Comparison of ENCODE assay signal across 8 mouse cellular contexts in the genomic region with DNA sequence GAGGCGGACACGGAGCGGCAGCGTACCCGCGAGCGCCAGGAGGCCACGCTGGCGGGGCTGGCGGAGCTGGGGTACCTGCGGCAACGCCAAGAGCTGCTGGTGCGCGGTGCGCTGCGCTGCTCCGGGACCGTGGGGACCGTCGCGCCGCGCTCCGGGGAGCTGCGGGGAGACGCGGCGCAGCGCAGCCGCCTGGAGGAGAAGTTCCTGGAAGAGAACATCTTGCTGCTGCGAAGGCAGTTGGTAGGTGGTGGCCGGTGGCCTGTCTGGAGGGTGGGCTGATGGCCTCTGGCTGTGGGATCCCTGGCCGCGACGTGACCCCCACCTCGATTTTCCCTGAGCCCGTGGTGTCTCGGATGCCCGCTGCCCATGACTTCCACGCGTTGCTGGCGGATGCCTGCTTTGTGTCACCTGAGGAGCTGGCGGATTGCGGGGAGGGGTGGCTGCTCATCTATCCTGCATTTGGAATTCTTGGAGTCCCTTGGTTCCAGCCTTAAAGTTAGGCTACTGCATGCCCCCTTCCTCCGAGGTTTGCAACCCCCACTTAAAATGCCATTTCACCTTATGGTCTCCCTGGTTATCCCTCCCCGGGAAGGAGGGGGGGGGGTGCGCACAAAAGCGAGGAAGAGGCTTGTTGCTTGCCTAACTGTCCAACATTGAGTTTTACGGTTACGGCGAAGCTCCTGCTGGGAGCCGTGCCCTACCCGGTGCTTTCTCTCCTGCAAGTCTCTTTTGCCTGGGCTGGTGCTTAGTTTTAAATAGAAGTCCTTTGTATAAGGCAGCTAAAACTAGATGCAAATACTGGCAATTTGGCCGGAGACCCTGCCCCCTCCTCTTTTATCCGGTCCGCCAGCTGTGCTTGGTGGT. TPM values are rescaled to one million over a fixed set of nuclear protein-coding genes. Genes with fewer than 3 reads are reported as not detected.
DNase-seq lines count a peak whose midpoint lies in the region; ATAC-seq lines count a peak whose summit lies in the region.

No protein-coding gene starts in this region.

- under 1% methylated on average over 48 of the region's 56 CpGs for WGBS in stomach, embryonic 14.5 days

- H3K9ac ChIP-seq in stomach, embryonic 14.5 days (replicated peaks; ENCODE audit: low read depth, low read length) = peak overlapping the region; percentile 92

- no peaks in the 10 kb centered on the region for H3K36me3 ChIP-seq in megakaryocyte, embryonic 14.5 days (replicated peaks; ENCODE audit: low read length)
- peaks cover 6% of the 10 kb centered on the region; the same call in 1 of the 2 replicates for H3K36me3 ChIP-seq in stomach, embryonic 14.5 days (ENCODE audit: control insufficient read depth, insufficient read depth, low read length)

- no peaks in the 10 kb centered on the region for H3K9me3 ChIP-seq in megakaryocyte, embryonic 14.5 days
- no peaks in the 10 kb centered on the region for H3K9me3 ChIP-seq in stomach, embryonic 14.5 days (ENCODE audit: control insufficient read depth, low read depth, low read length)

- H3K4me3 ChIP-seq in megakaryocyte, embryonic 14.5 days (replicated peaks) = peak overlapping the region; percentile 91
- H3K4me3 ChIP-seq in stomach, embryonic 14.5 days (ENCODE audit: low read depth, low read length) = peak overlapping the region; percentile 92

- peaks cover 18% of the 10 kb centered on the region for H3K4me1 ChIP-seq in megakaryocyte, embryonic 14.5 days
- H3K4me1 ChIP-seq in stomach, embryonic 14.5 days (ENCODE audit: control insufficient read depth, insufficient read depth, low read length) = peaks cover 7% of the 10 kb centered on the region; the same call in 1 of the 2 replicates

- H3K4me2 ChIP-seq in stomach, embryonic 14.5 days (replicated peaks; ENCODE audit: low read depth, low read length) = peak overlapping the region; percentile 74

- peak; percentile 11 to 30 for DNase-seq in urinary bladder, adult 18-20 months (ENCODE audit: low spot score in 2 of 2)
- no peak for DNase-seq in urinary bladder, postnatal 10 days (ENCODE audit: low spot score)
- peak; percentile 61 to 62 for DNase-seq in cerebellum, postnatal 10 days
- DNase-seq in heart, adult 8-10 months (ENCODE audit: low spot score) = peak; percentile 4
- DNase-seq in kidney, postnatal 14 days = peak; percentile 21
- no peak for DNase-seq in spleen, postnatal 36 days (ENCODE audit: low spot score in 2 of 2)

- H3K27ac ChIP-seq in stomach, embryonic 14.5 days (ENCODE audit: low read length) = peak overlapping the region; percentile 97

- ATAC-seq in stomach, embryonic 14.5 days (ENCODE audit: insufficient number of reproducible peaks, insufficient read depth, low FRiP score, low read depth) = peak; percentile 50; the same call in 1 of the 2 replicates

- peaks cover 72% of the 10 kb centered on the region for H3K27me3 ChIP-seq in megakaryocyte, embryonic 14.5 days (replicated peaks)
- no peaks in the 10 kb centered on the region for H3K27me3 ChIP-seq in stomach, embryonic 14.5 days (ENCODE audit: control insufficient read depth, insufficient read depth, low read length)

RNA-seq across cellular contexts. Expression of a gene that starts 0.6 kb away (rescaled TPM):
- total RNA-seq in heart, adult 8-10 months (2022) = 1 to 10 TPM; 2.5 to 4.5 (median 3.6) TPM
- polyA plus RNA-seq in megakaryocyte, embryonic 14.5 days (2012; ENCODE audit: insufficient read depth, low replicate concordance) = 0.11 TPM in 1 of 2 replicates, not detected in the other
- polyA plus RNA-seq in stomach, embryonic 14.5 days (2014; fragmentation: Nextera tagmentation; extraction: Ambion mirVana) = 17.9 and 18.9 TPM in 2 replicates

Comparison
In these comparisons a context has a peak if more than half of its experiments do, and no peak if none do; other contexts are left out.
1. DNase-seq: peak in urinary bladder, adult 18-20 months (2 of 2), cerebellum, postnatal 10 days (2 of 2), heart, adult 8-10 months (single experiment) and kidney, postnatal 14 days (single experiment); none in urinary bladder, postnatal 10 days (single experiment) and spleen, postnatal 36 days (0 of 2).
2. RNA of a gene that starts 0.6 kb away (polyA plus RNA-seq): 17.9 to 18.9 TPM in stomach, embryonic 14.5 days; 0.11 TPM in megakaryocyte, embryonic 14.5 days; every median in the first group is over 10 times any median in the second.